Mouse (Mus musculus) forebrain, postnatal 0 days (tissue): ENCODE results near the gene Spg7. TPM values are rescaled to one million over a fixed set of nuclear protein-coding genes. Genes with fewer than 3 reads are reported as not detected.

Experiments
- ATAC-seq: fragments of 200-750 bp; cut with Nextera tagmentation; 2 replicates; pipeline ENCODE4 v1.8.0; 2017; ENCODE audit warnings: mild to moderate bottlenecking, moderate library complexity
- DNase-seq: peaks from one replicate; pipeline ENCODE4 v3.0.0-alpha.2; 2015
- H3K27ac ChIP-seq: fragments of 300-500 bp; sonication (generic); 2 replicates; pipeline ENCODE4 v1.5.1; 2014; ENCODE audit warnings: low read depth, mild to moderate bottlenecking, antibody characterized with exemption, low read length, moderate library complexity, mixed read lengths
- H3K27me3 ChIP-seq: fragments of 300-500 bp; sonication (generic); 2 replicates; pipeline ENCODE4 v1.6.1; 2014; ENCODE audit warnings: mild to moderate bottlenecking, low read length, mixed read lengths; ENCODE audit not compliant: insufficient read depth
- H3K36me3 ChIP-seq: fragments of 300-500 bp; sonication (generic); 2 replicates; pipeline ENCODE4 v1.6.1; 2014; ENCODE audit warnings: mild to moderate bottlenecking, moderate library complexity; ENCODE audit not compliant: insufficient read depth
- H3K4me1 ChIP-seq: fragments of 300-500 bp; sonication (generic); 2 replicates; pipeline ENCODE4 v1.6.1; 2014; ENCODE audit warnings: antibody characterized with exemption; ENCODE audit not compliant: insufficient read depth
- H3K4me2 ChIP-seq: fragments of 300-500 bp; sonication (generic); 2 replicates; pipeline ENCODE4 v1.6.1; 2014; ENCODE audit warnings: low read depth, mild to moderate bottlenecking, moderate library complexity
- H3K4me3 ChIP-seq: fragments of 300-500 bp; sonication (generic); 2 replicates; pipeline ENCODE4 v1.5.1; 2014; ENCODE audit warnings: low read depth, low read length, mixed read lengths
- H3K9ac ChIP-seq: fragments of 300-500 bp; sonication (generic); 2 replicates; pipeline ENCODE4 v1.6.1; 2014; ENCODE audit warnings: mild to moderate bottlenecking
- H3K9me3 ChIP-seq: fragments of 300-500 bp; sonication (generic); 2 replicates; pipeline ENCODE4 v1.6.1; 2016; ENCODE audit warnings: low read length
- CTCF ChIP-seq: sonication (generic); IDR thresholded peaks from 2 replicates; pipeline ENCODE4 v1.5.1; 2016; ENCODE audit warnings: antibody characterized with exemption, control low read depth, low read depth
- WGBS: fragments of 180-500 bp; shearing (Covaris S2); extraction: QIAGEN DNeasy Blood & Tissue Kit; methylation state at CpG from one replicate; pipeline ENCODE4 v1.1.7; 2014; 5-methylcytosine and 5-hydroxymethylcytosine counted together
- microRNA-seq, 2 experiments: library from miRNA; unstranded; fragments of <30 nt; microRNA quantifications; one replicate each; pipeline ENCODE4; 2016
- polyA plus RNA-seq: library from polyadenylated mRNA; unstranded; fragments of >200 nt; fragmentation: Nextera tagmentation; extraction: Ambion mirVana; gene quantifications from 2 replicates; pipeline ENCODE4 v1.2.1, GENCODE M21; 2015
- total RNA-seq: library from RNA; depleted of rRNA; stranded (reverse); fragments of >200 nt; gene quantifications from 2 replicates; pipeline ENCODE4 v1.2.3, GENCODE M21; 2014; rRNA removed

The Spg7 gene
- total and polyA plus RNA-seq, 2 experiments from 2014 or later = 52.9 to 56.2 TPM

DNA sequence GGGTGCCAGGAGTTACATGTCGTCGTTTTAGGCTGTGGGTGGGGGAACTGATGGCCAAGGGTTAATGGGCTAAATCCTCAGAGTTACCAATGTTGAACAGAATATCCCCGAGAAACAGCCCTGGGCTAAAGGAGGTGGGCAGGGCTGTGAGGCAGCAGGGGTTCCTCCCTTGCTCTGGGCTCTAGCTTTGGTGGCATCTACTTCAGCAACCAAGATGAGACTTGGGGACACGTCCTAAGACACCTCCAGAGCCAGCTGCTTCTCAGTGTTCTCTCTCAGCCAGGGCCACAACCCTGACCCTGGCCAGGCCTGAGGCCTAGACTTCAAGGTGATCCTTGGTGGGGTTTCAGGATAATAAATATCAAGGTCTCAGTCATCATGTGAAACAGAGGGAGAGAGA, 76.0 kb downstream of the Spg7 start:
- Histone ChIP-seq H3K27me3 (no peaks in the 10 kb centered on the region), H3K4me2 (no peak overlapping the region), H3K4me1 (peaks cover 20% of the 10 kb centered on the region), H3K27ac (no peak overlapping the region), H3K9ac (no peak overlapping the region), H3K4me3 (no peak overlapping the region), H3K9me3 (no peaks in the 10 kb centered on the region), H3K36me3 (no peaks in the 10 kb centered on the region)
- ATAC-seq = no peak
- WGBS = 61% methylated on average over 4 of the region's 4 CpGs
- no peak for TF ChIP-seq CTCF
- no peak for DNase-seq

DNA sequence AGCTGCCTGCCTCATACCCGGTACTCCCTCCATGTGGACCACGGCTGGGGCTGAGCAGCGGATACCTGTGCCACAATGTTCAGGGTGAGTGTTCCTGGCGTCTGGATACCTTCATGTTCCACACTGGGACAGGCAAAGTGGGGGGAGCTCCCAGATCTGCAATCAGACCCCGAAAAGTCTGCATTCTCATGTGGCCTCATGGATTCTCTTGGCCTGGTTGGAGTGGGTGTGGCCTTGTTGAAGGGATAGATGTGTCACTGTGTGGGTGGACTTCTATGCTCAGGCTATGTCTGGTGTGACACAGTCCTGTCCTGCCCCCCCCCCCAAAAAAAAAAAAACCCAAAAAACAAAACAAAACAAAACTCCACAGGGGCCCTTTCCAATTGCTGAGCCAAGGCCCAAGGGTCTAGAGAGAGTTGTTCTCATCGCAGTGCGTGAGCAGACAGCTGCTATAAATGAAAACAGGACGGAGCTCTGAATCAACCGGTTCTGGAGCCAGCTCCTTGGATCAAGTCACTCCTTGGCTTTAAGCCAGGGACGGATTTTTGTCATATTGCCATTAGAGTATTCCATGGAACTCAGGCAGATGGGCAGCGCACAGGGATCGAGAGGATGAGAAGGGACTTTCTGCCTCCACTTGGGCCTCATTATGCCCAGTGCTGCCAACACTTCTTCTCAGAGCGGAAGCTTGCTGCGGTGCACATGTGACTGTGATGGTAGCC, 79.2 kb downstream of the Spg7 start:
- Histone ChIP-seq H3K4me2 (no peak overlapping the region), H3K27me3 (no peaks in the 10 kb centered on the region), H3K36me3 (no peaks in the 10 kb centered on the region), H3K27ac (peak overlapping the region; percentile 45; the same call in 1 of the 2 replicates), H3K9ac (no peak overlapping the region), H3K9me3 (no peaks in the 10 kb centered on the region), H3K4me1 (0 out of 2 replicates have a peak, but pooled peaks cover 4% of the 10 kb centered on the region), H3K4me3 (no peak overlapping the region)
- 47% methylated on average over 14 of the region's 14 CpGs for WGBS
- no peak for TF ChIP-seq CTCF
- ATAC-seq = peak; percentile 67
- peak; percentile 82 for DNase-seq

DNA sequence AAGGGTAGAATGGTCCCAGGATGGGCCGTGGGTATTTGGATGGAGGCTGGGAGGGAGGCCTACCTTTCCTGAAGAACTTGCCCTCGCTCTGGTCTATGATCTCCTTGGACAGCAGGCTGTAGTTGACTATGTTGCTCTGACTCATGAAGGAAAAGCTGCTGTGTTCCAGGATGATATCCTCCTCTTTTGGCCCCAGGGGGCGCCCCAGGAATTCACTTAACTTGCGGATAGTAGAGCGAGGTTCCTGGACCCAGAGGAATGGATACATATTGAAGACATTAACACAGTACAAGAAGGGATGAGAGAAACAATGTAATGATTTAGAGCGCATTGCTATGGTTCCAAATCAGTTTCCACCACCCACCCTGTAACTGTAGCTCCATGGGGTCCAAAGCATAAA, 82.5 kb downstream of the Spg7 start:
- 0 out of 2 replicates have a peak, but pooled peaks have one; percentile 14 for TF ChIP-seq CTCF
- Histone ChIP-seq H3K27ac (no peak overlapping the region), H3K9ac (no peak overlapping the region), H3K4me1 (no peaks in the 10 kb centered on the region), H3K36me3 (no peaks in the 10 kb centered on the region), H3K4me2 (no peak overlapping the region), H3K27me3 (no peaks in the 10 kb centered on the region), H3K9me3 (no peaks in the 10 kb centered on the region), H3K4me3 (no peak overlapping the region)
- no peak for ATAC-seq
- DNase-seq = no peak
- WGBS = 67% methylated on average over 6 of the region's 6 CpGs

DNA sequence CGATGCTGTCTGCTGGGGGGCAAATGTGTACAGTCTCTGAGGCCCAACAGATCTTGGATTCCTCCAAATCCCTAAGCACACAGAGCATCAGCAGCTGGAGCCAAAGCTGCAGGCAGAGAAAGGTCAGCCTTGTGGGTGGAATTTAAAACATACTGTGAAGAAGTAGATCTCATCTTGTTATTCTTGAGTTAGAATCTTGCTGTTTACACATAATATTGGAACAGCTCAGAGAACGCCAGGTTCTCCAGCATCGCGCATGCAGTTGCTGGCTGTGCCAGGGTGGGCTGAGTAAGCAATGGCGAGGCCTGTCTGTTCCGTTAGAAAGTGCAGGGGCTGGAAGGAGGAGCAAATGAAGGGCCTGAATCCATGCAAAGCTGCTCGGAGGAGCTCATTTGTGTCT, 83.6 kb downstream of the Spg7 start:
- no peak overlapping the region for H3K4me2 ChIP-seq
- no peak overlapping the region for H3K4me3 ChIP-seq
- no peak for TF ChIP-seq CTCF
- no peaks in the 10 kb centered on the region for H3K4me1 ChIP-seq
- ATAC-seq (no peak; the same call in 1 of the 2 replicates), DNase-seq (no peak)
- no peak overlapping the region for H3K9ac ChIP-seq
- H3K36me3 ChIP-seq = no peaks in the 10 kb centered on the region
- H3K27ac ChIP-seq = no peak overlapping the region
- H3K27me3 ChIP-seq = no peaks in the 10 kb centered on the region
- H3K9me3 ChIP-seq = no peaks in the 10 kb centered on the region
- 59% methylated on average over 7 of the region's 7 CpGs for WGBS

Small RNAs within 50 kb of the gene (microRNA-seq; reads per million reads assigned to microRNA genes)
- 0 reads per million in 2 experiments for gene Mir7079
- 2.7 to 6.8 reads per million in 2 experiments for gene Mir7080

Other genes starting within 250 kb of the Spg7 start
- 1.7 and 1.8 TPM in 2 replicates for gene Cdh15, start 215.0 kb upstream of the Spg7 start, total RNA-seq
- gene Cdh15, start 215.0 kb upstream of the Spg7 start, polyA plus RNA-seq = 2.7 and 3.3 TPM in 2 replicates
- gene Ankrd11, start 20.7 kb upstream of the Spg7 start, total RNA-seq = 88.7 and 103 TPM in 2 replicates
- gene Ankrd11, start 20.7 kb upstream of the Spg7 start, polyA plus RNA-seq = 69.4 and 73.5 TPM in 2 replicates
- gene Rpl13, start 39.4 kb downstream of the Spg7 start, total RNA-seq = 2,315 and 2,714 TPM in 2 replicates
- 944 and 1,242 TPM in 2 replicates for gene Rpl13, start 39.4 kb downstream of the Spg7 start, polyA plus RNA-seq
- 30.2 and 32.6 TPM in 2 replicates for gene Cpne7, start 54.4 kb downstream of the Spg7 start, total RNA-seq
- gene Cpne7, start 54.4 kb downstream of the Spg7 start, polyA plus RNA-seq = 13.5 and 25.0 TPM in 2 replicates
- gene Sult5a1, start 95.4 kb downstream of the Spg7 start, total RNA-seq = 0.71 and 5.0 TPM in 2 replicates
- gene Sult5a1, start 95.4 kb downstream of the Spg7 start, polyA plus RNA-seq = 0.89 and 0.96 TPM in 2 replicates
- gene Dpep1, start 123.3 kb downstream of the Spg7 start, total RNA-seq = 0.15 and 0.57 TPM in 2 replicates
- 0.23 and 0.46 TPM in 2 replicates for gene Dpep1, start 123.3 kb downstream of the Spg7 start, polyA plus RNA-seq
- gene Chmp1a, start 149.8 kb downstream of the Spg7 start, total RNA-seq = 207 and 211 TPM in 2 replicates
- 247 and 251 TPM in 2 replicates for gene Chmp1a, start 149.8 kb downstream of the Spg7 start, polyA plus RNA-seq
- gene Spata33, start 149.9 kb downstream of the Spg7 start, total RNA-seq = 6.3 and 7.8 TPM in 2 replicates
- gene Spata33, start 149.9 kb downstream of the Spg7 start, polyA plus RNA-seq = 7.6 and 8.2 TPM in 2 replicates
- gene Cdk10, start 161.9 kb downstream of the Spg7 start, total RNA-seq = 71.7 and 93.2 TPM in 2 replicates
- 48.7 and 54.3 TPM in 2 replicates for gene Cdk10, start 161.9 kb downstream of the Spg7 start, polyA plus RNA-seq
- 10.2 and 12.2 TPM in 2 replicates for gene Spata2l, start 173.3 kb downstream of the Spg7 start, total RNA-seq
- 11.3 and 14.8 TPM in 2 replicates for gene Spata2l, start 173.3 kb downstream of the Spg7 start, polyA plus RNA-seq
- 31.9 and 37.3 TPM in 2 replicates for gene Zfp276, start 191.3 kb downstream of the Spg7 start, total RNA-seq
- 10.1 and 14.8 TPM in 2 replicates for gene Zfp276, start 191.3 kb downstream of the Spg7 start, polyA plus RNA-seq
- gene Vps9d1, start 191.4 kb downstream of the Spg7 start, total RNA-seq = 54.4 and 94.6 TPM in 2 replicates
- 44.8 and 54.3 TPM in 2 replicates for gene Vps9d1, start 191.4 kb downstream of the Spg7 start, polyA plus RNA-seq